Mouse (Mus musculus) lung, embryonic 16.5 days (tissue): ENCODE data around the gene Commd2. TPM values are rescaled to one million over a fixed set of nuclear protein-coding genes. Genes with fewer than 3 reads are reported as not detected.
A peak's percentile ranks its signal among the peaks of the same experiment; 100 is the strongest.

Source experiments
- ATAC-seq: fragments of 200-750 bp; cut with Nextera tagmentation; 2 replicates; pipeline ENCODE4 v1.8.0; 2017; ENCODE audit warnings: low read depth, mild to moderate bottlenecking, moderate library complexity
- H3K27ac ChIP-seq: fragments of 300-500 bp; sonication (generic); 2 replicates; pipeline ENCODE4 v1.5.1; 2014; ENCODE audit warnings: mild to moderate bottlenecking, control low read depth, low read length
- H3K27me3 ChIP-seq: fragments of 300-500 bp; sonication (generic); 2 replicates; pipeline ENCODE4 v1.6.1; 2014; ENCODE audit warnings: low read depth, low read length, mixed read lengths; ENCODE audit not compliant: control insufficient read depth, insufficient read depth
- H3K36me3 ChIP-seq: fragments of 300-500 bp; sonication (generic); 2 replicates; pipeline ENCODE4 v1.6.1; 2014; ENCODE audit warnings: low read length; ENCODE audit not compliant: control insufficient read depth, insufficient read depth
- H3K4me1 ChIP-seq: fragments of 300-500 bp; sonication (generic); replicated peaks from 2 replicates; pipeline ENCODE4 v1.6.1; 2014; ENCODE audit warnings: low read length, mixed read lengths; ENCODE audit not compliant: control insufficient read depth, insufficient read depth
- H3K4me2 ChIP-seq: fragments of 300-500 bp; sonication (generic); 2 replicates; pipeline ENCODE4 v1.6.1; 2014; ENCODE audit warnings: low read depth, low read length, control low read depth
- H3K4me3 ChIP-seq: fragments of 300-500 bp; sonication (generic); 2 replicates; pipeline ENCODE4 v1.5.1; 2014; ENCODE audit warnings: mild to moderate bottlenecking, low read length, control low read depth
- H3K9ac ChIP-seq: fragments of 300-500 bp; sonication (generic); 2 replicates; pipeline ENCODE4 v1.6.1; 2014; ENCODE audit warnings: low read length, control low read depth
- H3K9me3 ChIP-seq: fragments of 300-500 bp; sonication (generic); 2 replicates; pipeline ENCODE4 v1.6.1; 2016; ENCODE audit warnings: low read length; ENCODE audit not compliant: control insufficient read depth
- WGBS: fragments of 180-500 bp; shearing (Covaris S2); extraction: QIAGEN DNeasy Blood & Tissue Kit; methylation state at CpG from one replicate; pipeline ENCODE4 v1.1.7; 2014; 5-methylcytosine and 5-hydroxymethylcytosine counted together
- polyA plus RNA-seq: library from polyadenylated mRNA; unstranded; fragments of >200 nt; fragmentation: Nextera tagmentation; extraction: Ambion mirVana; gene quantifications from 2 replicates; pipeline ENCODE4 v1.2.1, GENCODE M21; 2015

Commd2 gene
- polyA plus RNA-seq, 1 experiment from 2014 or later, result 91.1 TPM

- no peak for ATAC-seq
- H3K4me1 ChIP-seq, result peaks cover 3% of the 10 kb centered on the region; the same call in 1 of the 2 replicates
- H3K4me2 ChIP-seq, result no peak overlapping the region
- H3K27me3 ChIP-seq, result no peaks in the 10 kb centered on the region
- H3K4me3 ChIP-seq, result no peak overlapping the region
- no peak overlapping the region for H3K27ac ChIP-seq
- no peaks in the 10 kb centered on the region for H3K9me3 ChIP-seq
- no peaks in the 10 kb centered on the region for H3K36me3 ChIP-seq
- 87% methylated on average over 5 of the region's 5 CpGs for WGBS
- no peak overlapping the region for H3K9ac ChIP-seq
Observed at GRCm38 (mm10) chr3:57665880-57666279, 14.4 kb upstream of the Commd2 start.

- H3K27me3 ChIP-seq, result no peaks in the 10 kb centered on the region
- H3K4me1 ChIP-seq, result peaks cover 3% of the 10 kb centered on the region; the same call in 1 of the 2 replicates
- no peak overlapping the region; the same call in 1 of the 2 replicates for H3K4me2 ChIP-seq
- H3K9me3 ChIP-seq, result no peaks in the 10 kb centered on the region
- H3K9ac ChIP-seq, result no peak overlapping the region
- H3K36me3 ChIP-seq, result no peaks in the 10 kb centered on the region
- H3K4me3 ChIP-seq, result no peak overlapping the region
- 52% methylated on average over 10 of the region's 10 CpGs for WGBS
- peak; percentile 57; the same call in 1 of the 2 replicates for ATAC-seq
- H3K27ac ChIP-seq, result no peak overlapping the region
Observed at GRCm38 (mm10) chr3:57664682-57665081, 13.2 kb upstream of the Commd2 start.

GRCm38 (mm10) chr3:57663731-57664130 lies 12.2 kb upstream of the Commd2 start:
- H3K4me2 ChIP-seq, result no peak overlapping the region
- peaks cover 3% of the 10 kb centered on the region; the same call in 1 of the 2 replicates for H3K4me1 ChIP-seq
- no peaks in the 10 kb centered on the region for H3K9me3 ChIP-seq
- 16% methylated on average over 6 of the region's 6 CpGs for WGBS
- H3K36me3 ChIP-seq, result no peaks in the 10 kb centered on the region
- H3K4me3 ChIP-seq, result no peak overlapping the region
- no peak for ATAC-seq
- H3K27me3 ChIP-seq, result no peaks in the 10 kb centered on the region
- H3K27ac ChIP-seq, result no peak overlapping the region
- no peak overlapping the region for H3K9ac ChIP-seq

- WGBS, result 57% methylated on average over 6 of the region's 6 CpGs
- H3K36me3 ChIP-seq, result no peaks in the 10 kb centered on the region
- H3K9me3 ChIP-seq, result no peaks in the 10 kb centered on the region
- H3K4me2 ChIP-seq, result no peak overlapping the region
- no peak for ATAC-seq
- no peak overlapping the region for H3K4me3 ChIP-seq
- H3K9ac ChIP-seq, result no peak overlapping the region
- no peaks in the 10 kb centered on the region for H3K4me1 ChIP-seq
- H3K27me3 ChIP-seq, result no peaks in the 10 kb centered on the region
- H3K27ac ChIP-seq, result no peak overlapping the region
Observed at GRCm38 (mm10) chr3:57658608-57659007, 7.1 kb upstream of the Commd2 start.

GRCm38 (mm10) chr3:57653646-57654045 lies 2.1 kb upstream of the Commd2 start:
- WGBS, result 78% methylated on average over 3 of the region's 3 CpGs
- peaks cover 4% of the 10 kb centered on the region for H3K4me1 ChIP-seq
- no peaks in the 10 kb centered on the region for H3K9me3 ChIP-seq
- ATAC-seq, result no peak
- no peak overlapping the region for H3K4me3 ChIP-seq
- H3K36me3 ChIP-seq, result no peaks in the 10 kb centered on the region
- H3K27ac ChIP-seq, result no peak overlapping the region
- H3K9ac ChIP-seq, result no peak overlapping the region
- H3K4me2 ChIP-seq, result no peak overlapping the region
- H3K27me3 ChIP-seq, result no peaks in the 10 kb centered on the region

DNA sequence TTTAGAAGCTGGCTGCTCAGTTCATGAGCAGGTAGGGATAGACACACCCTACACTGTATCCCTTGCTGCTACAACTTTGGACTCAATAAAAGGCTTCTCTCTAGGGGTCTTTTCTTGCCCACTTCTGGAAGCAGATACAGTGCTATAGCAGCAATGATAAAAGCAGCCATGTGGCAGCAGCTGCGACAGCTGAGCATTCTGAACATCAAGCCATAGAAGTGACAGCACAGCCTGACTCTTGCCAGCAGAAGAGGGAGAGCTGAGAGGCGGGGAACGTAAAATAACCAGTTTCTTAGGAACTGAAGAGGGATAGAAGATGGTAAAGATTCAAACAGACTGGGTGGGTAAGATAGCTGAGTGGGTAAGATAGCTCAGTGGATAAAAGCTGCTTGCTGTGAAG lies 970 bp upstream of the Commd2 start:
- H3K4me2 ChIP-seq, result no peak overlapping the region
- H3K4me3 ChIP-seq, result no peak overlapping the region
- no peak overlapping the region for H3K9ac ChIP-seq
- ATAC-seq, result no peak
- no peak overlapping the region for H3K27ac ChIP-seq
- no peaks in the 10 kb centered on the region for H3K27me3 ChIP-seq
- H3K36me3 ChIP-seq, result no peaks in the 10 kb centered on the region
- WGBS, result 72% methylated on average over 3 of the region's 3 CpGs
- peaks cover 4% of the 10 kb centered on the region for H3K4me1 ChIP-seq
- no peaks in the 10 kb centered on the region for H3K9me3 ChIP-seq

- 57% methylated on average over 3 of the region's 3 CpGs for WGBS
- ATAC-seq, result peak; percentile 27
- peak overlapping the region; percentile 84 for H3K9ac ChIP-seq
- no peak overlapping the region for H3K27ac ChIP-seq
- no peaks in the 10 kb centered on the region for H3K27me3 ChIP-seq
- H3K4me1 ChIP-seq, result peaks cover 4% of the 10 kb centered on the region
- peak overlapping the region; percentile 64 for H3K4me2 ChIP-seq
- no peaks in the 10 kb centered on the region for H3K9me3 ChIP-seq
- no peaks in the 10 kb centered on the region for H3K36me3 ChIP-seq
- H3K4me3 ChIP-seq, result peak overlapping the region; percentile 72
Observed at GRCm38 (mm10) chr3:57651865-57652259, 347 bp upstream of the Commd2 start.

DNA sequence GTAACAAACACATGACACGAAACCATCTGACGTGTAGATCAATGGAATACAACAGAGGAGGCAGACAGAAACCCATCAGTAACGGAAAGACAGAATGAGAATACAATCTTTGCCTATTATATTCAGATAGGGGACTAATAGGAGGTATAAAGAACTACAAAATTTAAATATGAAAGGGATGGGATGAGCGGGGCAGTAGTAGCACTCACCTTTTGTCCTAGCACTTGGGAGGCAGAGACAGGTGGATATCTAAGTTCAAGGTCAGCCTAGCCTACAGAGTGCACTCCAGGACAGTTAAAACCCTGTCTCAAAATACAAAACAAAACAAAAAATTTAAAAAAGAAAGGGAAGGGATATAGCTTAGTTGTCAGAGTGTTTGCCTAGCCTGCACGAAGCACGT lies 8.3 kb downstream of the Commd2 start:
- WGBS, result 93% methylated on average over 6 of the region's 6 CpGs
- no peak overlapping the region for H3K27ac ChIP-seq
- no peaks in the 10 kb centered on the region for H3K27me3 ChIP-seq
- no peak overlapping the region for H3K9ac ChIP-seq
- no peak overlapping the region for H3K4me3 ChIP-seq
- H3K4me2 ChIP-seq, result no peak overlapping the region
- H3K4me1 ChIP-seq, result no peaks in the 10 kb centered on the region
- no peaks in the 10 kb centered on the region for H3K9me3 ChIP-seq
- no peak for ATAC-seq
- peaks cover 8% of the 10 kb centered on the region; the same call in 1 of the 2 replicates for H3K36me3 ChIP-seq

DNA sequence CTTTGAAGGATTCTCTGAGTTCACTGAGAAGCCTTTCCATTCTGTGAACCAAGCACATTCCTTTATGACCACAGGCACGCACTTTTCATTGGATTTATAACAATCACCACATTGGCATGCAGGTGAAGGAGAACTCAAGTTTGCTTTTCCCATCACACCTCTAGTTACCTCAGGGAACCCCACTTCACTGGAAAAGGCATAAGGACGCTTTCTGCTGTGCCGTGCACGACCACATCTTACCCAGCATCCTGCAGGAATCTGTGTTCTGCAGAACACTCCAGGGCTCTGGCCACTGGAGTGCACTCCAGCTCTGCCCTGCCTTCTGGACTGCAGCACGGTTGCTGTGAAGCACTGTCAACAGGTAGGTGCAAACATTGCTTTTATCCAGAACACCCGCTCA lies 13.9 kb downstream of the Commd2 start:
- Histone ChIP-seq H3K4me2 (no peak overlapping the region), H3K27me3 (no peaks in the 10 kb centered on the region), H3K4me1 (no peaks in the 10 kb centered on the region), H3K4me3 (no peak overlapping the region), H3K9ac (no peak overlapping the region), H3K36me3 (no peaks in the 10 kb centered on the region), H3K9me3 (no peaks in the 10 kb centered on the region), H3K27ac (peak overlapping the region; percentile 84)
- peak; percentile 98 for ATAC-seq
- 53% methylated on average over 6 of the region's 6 CpGs for WGBS
